Mouse (Mus musculus) liver, embryonic 14 days (tissue): ENCODE results near the gene Gm13889. TPM values are rescaled to one million over a fixed set of nuclear protein-coding genes. Genes with fewer than 3 reads are reported as not detected.

Experiments
- polyA plus RNA-seq: library from polyadenylated mRNA; depleted of rRNA; stranded (reverse); fragments of >200 nt; gene quantifications from 2 replicates; pipeline ENCODE4 v1.2.3, GENCODE M21; 2012; rRNA removed

The Gm13889 gene
- 3.0 and 3.6 TPM in 2 replicates for polyA plus RNA-seq

DNA sequence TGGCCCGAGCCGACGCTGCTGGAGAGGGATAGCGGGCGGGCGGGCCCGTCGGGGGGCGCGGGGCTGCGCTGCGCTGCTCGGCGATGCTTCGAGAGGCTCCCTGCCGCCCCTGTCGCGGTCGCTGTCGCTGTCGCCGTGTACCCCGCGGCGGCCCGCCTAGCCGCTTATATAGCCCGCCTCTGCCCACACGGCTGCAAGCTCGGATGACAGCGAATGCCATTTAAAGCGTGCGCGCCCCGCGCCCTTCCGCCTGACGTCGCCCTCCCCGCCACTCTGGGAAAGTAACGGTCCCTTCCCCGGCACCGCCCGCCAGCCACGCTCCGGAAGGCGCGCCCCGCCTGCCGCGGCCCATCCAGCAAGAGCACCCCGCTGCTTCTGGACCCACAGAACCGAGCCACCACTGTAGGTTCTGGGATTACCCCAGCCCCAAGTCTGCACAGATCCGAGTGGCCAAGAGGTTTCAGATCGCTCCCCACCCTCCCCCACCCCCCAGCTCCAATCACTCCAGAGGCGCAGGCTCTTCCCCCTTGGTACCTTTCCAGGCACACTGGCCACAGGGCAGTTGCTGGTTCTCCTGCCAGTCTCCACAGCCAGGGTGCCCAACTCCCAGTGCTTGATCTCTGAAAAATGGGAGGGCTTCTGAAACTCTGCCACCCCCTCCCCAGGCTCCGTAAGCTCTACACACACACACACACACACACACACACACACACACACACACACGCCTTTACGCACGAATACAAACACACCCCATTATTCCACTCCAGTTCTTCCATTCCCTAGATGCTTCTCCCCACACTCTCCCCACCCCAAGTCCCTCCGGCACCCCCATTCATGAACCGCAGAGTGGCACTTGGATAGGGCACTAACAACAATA, at the start of gene Gm13889:
Gm13889 (minus strand) TSS at position 294 of the 877 bp plus-strand sequence.

DNA sequence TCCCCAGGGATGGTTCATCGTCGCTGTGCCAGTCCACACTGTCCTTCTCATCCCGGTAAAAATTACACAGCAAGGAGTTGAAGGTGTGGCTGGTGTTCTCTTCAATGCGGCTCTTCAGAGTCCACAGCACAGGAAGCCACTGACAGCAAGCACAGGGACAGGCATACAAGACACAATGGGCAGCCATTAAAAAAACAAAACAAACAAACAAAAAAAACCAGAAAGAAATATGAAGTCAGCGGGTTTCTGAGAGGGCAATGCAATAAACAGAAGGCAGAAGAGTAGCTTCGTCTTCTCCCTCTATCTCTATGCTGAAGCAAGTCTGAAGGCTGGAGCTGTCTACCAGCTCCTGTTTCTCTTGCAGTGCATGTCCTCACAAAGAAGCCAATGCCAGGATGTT, 39.3 kb upstream of the Gm13889 start, which contains the start of gene Gm27027:
Gm27027 (minus strand) TSS at position 101 of the 400 bp plus-strand sequence.

Other genes with a start within 250 kb of the Gm13889 start
- gene Ext2, start 134.6 kb downstream of the Gm13889 start, polyA plus RNA-seq, result 9.7 and 11.4 TPM in 2 replicates
- 1.6 and 1.9 TPM in 2 replicates for gene Accs, start 107.3 kb downstream of the Gm13889 start, polyA plus RNA-seq
- gene Accsl, start 88.0 kb downstream of the Gm13889 start, polyA plus RNA-seq, result not detected in 2 replicates
- gene Gm27027, start 39.2 kb upstream of the Gm13889 start, polyA plus RNA-seq, result not detected in 2 replicates
- 21.7 and 22.5 TPM in 2 replicates for gene Alkbh3, start 53.6 kb upstream of the Gm13889 start, polyA plus RNA-seq
- gene Hsd17b12, start 200.8 kb upstream of the Gm13889 start, polyA plus RNA-seq, result 33.9 and 36.5 TPM in 2 replicates